Mouse (Mus musculus): ENCODE data around the gene Tyms.
A peak's percentile ranks its signal among the peaks of the same experiment; 100 is the strongest.

Tyms gene

DNA sequence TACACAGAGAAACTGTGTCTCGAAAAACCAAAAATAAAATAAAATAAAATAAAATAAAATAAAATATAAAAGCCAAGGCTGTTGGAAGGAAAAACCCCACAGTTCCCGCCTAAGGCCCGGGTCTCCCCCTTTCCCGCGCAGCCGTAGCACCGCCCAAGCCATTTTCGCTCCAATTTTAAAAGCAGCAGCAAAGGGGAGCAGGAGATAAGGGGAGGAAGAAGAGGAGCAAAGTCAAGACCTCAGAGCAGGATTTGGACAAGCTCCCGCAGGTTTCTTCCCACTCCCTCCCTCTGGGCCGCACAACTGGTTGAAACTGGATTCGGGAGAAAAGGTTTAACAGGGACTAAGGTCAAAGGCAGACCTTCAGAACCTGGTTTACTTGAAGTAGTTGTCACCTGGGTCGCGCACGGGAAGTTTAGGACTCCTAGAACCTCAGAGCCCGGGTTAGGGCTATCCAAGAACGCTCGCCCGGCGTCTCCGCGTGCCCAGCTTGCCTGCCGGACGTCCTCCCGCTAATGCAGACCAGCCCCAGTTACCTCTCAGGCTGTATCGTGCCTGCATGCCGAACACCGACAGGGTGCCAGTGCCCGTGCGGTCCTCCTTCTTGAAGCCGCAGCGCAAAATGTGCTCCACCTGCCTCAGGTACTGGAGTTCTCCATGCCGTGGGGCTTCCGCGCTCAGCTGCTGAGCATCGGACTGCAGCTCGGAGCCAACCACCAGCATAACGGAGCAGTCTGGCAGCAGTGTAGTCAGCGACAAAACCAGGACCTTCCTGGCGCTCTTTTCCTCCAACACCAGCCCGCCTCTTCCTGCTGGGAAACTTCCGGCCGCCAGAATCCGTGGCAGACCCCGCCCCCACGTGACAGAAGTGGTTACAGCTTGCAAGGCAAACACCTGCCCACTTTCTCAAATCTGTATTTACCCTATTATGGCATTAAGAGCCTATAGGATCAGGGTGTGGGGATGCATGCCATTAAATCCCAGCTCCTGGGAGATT is at the start of gene Tyms:
Gene Tyms, minus strand, starts transcription at position 793 of the 997 bp plus-strand sequence.
- peak; percentile 89 for DNase-seq (ENCODE audit: low spot score)

DNA sequence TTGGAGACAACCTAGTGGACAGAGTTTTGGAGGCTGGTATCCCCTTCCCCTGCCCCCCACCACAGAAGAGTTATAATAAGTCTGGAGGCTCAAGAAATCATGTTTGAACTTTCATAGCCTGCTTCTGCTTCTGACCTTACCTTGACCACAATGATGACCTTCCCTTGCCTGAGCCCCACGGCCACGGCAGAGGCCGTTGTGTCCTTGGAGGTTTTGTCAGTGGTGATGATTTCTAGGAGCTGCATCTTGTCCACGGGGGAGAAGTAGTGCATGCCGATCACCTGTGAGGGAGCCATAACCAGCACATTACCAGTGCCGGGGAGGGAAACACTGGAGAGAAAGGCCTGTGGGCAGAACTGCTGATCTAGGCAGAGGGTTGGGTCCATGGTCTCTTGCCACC is 49.1 kb upstream of the Tyms start:
- DNase-seq (ENCODE audit: low spot score): no peak

DNA sequence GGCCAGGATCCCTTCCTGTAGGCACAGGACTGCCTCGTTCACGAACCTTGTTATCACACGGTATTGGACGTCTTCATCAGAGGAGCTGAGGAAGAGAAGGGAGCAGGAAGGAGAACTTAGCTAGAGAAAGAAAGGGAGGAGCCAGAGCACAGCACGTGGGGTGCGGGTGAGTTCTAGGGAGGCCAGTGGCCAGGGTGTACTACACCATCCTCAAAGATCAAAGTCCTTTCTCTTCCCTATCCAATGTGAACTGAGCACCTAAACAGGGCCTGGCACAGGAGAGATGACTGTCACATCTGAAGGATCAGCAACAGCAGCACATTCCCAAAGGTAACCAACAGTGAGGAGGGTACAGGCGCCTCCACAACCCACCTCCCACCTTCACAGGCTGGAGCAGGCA is 46.7 kb upstream of the Tyms start:
- no peak for DNase-seq (ENCODE audit: low spot score)

DNA sequence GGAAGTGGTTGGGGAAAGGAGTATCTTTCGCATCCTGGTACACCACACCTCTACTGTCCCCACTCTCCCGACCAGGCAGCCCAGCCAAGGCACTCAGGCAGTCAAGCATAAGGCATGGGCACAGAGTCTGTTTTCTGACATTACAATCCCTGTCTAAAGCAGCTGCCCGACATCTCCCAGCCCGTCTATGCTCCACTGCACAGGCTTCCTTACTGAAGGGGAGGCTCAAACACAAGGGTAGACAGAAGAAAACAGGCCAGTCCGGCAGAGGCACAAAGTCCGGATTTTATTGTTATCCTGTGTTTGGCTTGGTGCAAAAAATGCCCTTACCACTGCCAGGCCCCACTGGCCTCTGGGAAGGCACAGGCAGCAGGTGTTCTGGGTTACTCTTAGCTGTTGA is 45.7 kb upstream of the Tyms start:
- no peak for DNase-seq (ENCODE audit: low spot score)

DNA sequence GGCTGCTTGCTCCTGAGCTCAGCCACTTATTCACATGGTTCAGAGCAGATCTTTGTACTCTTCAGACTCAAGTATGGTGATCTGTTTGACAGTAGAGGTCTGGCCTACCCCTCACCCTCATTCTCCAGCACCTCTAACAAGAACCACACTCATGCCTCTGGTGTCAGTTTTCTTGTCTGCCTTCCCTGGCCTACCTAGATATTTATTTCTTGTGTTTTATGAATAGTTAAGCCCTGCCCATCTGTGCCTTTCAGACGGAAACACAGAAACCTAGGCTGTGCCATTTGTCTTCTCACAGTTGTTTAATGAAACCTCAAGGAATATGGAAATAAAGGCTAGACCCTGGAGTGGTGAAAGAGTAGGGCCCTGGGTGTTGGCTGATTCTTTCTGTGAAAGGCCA is 44.6 kb upstream of the Tyms start:
- DNase-seq (ENCODE audit: low spot score): no peak

DNA sequence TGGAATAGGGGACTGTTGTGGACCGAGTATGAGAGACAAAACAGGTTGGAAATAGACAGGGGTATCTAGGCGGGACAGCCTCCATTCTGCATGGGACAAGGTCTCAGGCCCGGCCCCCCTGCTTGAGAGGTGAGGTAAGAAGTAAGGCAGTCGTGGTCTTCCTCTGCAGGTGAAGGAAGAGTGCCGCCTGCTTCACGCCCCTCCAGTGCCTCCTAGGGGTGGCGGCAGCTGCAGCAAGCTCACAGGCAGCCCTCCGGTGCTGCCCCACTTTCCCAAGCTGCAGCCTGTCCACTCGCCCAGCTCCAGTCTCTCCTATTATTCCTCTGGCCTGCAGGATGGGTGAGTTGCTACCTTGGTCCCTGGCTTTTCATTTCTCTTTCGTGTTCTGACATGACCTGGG is 42.3 kb upstream of the Tyms start:
- peak; percentile 35 for DNase-seq (ENCODE audit: low spot score)

DNA sequence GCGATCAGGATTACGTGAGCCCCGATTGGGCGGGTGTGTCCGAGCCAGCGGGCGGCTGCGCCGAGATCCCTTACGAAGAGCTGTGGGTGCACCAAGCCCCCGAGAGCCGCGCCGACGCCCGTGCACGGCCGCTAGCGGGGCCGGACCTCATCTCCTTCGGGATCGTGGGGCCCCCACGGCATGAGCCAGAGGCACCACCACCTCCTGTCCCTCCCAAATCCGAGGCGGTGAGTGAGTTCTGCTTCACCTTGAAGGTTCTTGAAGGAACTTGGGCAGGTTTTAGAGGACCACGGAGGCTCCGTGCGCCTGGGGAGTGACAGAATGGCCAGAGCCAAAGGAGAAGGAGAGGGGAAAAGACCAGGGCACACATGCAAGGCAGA is 41.3 kb upstream of the Tyms start:
- no peak for DNase-seq (ENCODE audit: low spot score)

DNA sequence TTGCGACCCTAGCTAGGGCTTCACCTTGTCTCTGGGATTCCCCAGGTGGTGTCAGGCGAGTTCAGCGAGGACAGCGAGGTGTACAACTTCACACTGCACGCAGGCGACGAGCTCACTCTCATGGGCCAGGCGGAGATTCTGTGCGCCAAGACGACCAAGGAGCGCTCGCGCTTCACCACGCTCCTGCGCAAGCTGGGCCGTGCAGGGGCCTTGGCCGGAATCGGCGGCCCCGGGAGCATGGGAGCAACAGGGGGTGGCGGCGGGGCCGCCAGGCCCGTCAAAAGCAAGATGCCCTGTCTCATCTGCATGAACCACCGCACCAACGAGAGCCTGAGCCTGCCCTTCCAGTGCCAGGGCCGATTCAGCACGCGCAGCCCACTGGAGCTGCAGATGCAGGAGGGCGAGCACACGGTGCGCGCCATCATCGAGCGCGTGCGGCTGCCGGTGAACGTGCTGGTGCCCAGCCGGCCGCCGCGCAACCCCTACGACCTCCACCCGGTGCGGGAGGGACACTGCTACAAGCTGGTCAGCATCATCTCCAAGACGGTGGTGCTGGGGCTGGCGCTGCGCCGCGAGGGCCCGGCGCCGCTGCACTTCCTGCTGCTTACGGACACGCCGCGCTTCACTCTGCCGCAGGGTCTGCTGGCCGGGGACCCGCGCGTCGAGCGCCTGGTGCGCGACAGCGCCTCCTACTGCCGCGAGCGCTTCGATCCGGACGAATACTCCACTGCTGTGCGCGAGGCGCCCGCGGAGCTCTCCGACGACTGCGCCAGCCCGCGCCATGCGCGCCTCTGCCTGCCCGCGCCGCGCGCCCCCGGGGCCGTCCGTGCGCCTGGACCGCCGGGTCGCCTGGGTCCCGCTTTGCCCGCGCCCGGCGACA is 40.7 kb upstream of the Tyms start:
- DNase-seq (ENCODE audit: low spot score): peak; percentile 86

DNA sequence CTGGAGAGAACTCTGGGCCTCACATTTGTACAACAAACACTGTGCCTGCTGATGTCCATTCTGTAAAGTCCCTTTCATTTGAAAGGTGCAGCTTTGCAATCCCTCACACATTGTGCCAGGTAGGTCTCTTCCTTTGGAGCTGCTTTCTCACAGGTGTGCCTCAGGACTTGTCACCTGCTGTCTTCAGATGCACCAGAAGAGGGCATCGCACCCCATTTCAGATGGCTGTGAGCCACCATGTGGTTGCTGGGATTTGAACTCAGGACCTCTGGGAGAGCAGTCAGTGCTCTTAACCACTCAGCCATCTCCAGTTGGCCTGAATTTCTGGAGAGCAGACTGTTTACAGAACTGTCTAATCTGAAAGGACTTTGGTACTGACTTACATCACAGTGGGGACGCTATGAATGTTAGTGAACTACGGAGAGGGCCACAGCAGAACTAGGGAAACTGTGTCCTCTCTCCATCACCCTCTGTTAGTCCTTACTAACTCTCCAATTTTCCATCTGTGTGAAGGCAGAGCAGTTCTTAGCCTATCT is 39.2 kb upstream of the Tyms start:
- DNase-seq (ENCODE audit: low spot score): no peak

DNA sequence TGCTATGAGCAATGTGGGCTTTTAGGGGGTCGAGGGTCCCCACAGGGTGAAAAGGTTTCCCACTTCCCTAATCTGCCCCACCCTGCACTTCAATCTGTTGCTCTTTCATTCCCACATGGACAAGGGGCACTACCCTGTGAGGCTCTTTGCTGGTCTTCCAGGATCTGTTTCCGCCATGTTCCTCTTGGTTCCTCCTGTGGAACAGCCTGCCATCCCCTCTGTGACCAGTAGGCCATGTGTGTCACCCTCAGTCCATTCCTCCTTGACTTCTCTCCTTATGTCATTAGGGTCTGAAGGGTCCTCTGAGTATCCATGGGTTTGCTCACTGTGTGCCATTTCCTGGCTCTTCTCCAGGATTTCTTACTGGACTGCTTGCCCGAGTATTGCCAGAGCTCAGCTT is 38.4 kb upstream of the Tyms start:
- DNase-seq (ENCODE audit: low spot score): no peak

DNA sequence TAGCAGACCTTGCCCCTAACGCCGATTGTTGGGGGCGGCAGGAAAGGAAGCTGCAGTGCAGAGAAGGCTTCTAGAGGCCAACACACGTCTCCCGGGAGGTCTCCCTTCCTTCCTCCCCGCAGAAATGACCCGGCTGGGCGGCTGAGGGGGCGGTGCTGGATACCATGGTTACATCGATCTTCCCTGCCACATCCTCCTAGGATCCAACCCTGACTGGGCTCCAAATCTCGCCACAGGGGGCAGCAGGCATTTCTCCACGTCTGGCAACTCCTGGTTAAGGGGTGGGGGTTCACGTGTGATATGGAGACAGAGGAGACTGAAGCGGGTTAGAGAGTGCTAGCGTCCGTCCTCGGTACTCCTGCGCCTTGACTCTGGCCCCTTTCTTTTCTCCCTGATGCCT is 37.7 kb upstream of the Tyms start:
- DNase-seq (ENCODE audit: low spot score): peak; percentile 86

DNA sequence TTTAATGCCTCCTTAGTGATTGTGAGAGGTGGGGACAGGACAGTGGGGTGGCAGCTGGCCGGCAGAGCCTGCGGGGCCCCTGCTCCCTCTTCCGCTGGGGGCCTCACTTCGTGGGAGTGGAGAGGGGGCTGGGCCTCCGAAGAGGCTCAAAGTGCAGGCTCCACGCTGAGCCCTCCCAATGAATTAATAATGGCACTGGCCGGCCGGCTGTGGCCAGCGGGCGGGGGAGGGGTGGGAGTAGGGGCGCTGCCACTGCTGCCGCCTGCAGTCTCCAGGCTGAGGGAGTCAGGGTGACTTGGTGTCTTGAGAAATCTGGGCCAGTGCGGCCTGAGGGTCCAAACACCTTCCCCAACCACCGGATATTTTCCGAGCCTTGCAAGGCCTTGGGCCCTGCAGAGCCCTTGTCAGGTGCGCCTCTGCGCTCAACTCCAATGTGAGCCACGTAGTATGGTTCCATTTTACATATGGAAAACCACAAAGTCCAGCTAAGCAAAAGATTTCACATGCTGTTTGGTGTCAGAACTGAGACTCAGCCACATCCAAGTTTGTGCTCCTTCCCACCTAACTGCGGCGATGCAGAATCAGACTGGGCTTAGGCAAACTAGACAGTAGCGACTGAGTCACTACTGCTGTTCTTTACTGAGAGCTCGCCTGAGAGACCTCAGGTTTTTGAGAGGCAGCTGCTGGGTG is 37.1 kb upstream of the Tyms start:
- DNase-seq (ENCODE audit: low spot score): peak; percentile 41

DNA sequence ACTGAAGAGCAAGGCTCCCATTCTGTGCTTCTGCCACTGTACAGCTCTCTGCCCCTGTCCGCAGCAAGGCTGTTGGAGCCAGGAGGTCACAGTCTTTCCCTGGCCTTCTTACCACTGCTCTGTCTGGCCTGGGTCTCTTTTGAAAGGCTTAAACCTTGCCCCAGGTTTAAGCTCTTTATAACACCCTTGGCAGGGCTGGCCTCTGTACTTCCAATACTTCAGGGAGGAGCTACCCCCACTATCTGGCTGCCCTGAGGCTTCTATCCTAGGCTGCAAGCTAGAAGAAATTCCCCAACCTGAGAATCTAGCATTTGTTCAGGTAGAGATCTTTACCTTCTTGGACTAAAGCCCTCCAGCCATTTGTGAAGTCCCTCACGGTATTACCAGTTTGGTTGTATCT is 36.5 kb upstream of the Tyms start:
- DNase-seq (ENCODE audit: low spot score): no peak

DNA sequence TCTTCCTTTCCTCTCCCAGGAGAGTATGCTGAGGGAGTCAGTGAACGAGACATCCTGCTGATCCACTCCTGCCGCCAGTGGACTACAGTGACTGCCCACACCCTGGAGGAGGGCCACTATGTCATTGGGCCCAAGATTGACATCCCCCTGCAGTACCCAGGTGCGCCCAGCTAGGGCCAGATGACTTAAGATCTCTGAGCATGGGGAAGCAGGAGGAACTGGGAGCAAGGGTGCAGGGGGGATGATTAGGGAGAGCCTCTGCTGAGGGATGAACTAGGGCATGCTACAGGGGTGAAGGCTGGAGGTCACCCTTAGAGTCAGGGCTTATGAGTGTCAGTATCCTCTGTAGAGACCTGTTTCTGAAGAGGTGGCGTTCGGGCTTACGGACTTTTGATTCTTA is 34.8 kb upstream of the Tyms start:
- DNase-seq (ENCODE audit: low spot score): no peak

DNA sequence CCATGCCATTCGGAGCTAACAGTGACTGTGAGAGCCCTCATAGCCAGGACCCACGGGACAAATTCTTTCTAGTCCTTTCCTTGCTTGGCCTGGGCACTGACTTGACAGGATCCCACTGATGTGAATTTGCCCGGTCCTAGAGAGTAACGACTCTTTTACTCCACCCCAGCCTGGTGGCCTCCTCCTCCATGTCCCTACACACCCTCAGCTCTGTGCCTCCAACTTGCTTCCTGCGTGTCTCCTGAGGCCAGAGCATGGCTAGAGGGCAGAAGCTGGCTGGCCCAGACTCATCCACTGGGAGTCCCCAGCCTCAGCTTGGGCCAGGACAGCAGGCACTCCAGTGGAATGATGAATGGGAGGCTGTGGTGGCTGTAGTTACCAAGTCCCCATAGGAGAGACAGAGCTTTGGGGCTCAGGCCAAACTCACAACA is 34.2 kb upstream of the Tyms start:
- peak; percentile 32 for DNase-seq (ENCODE audit: low spot score)

DNA sequence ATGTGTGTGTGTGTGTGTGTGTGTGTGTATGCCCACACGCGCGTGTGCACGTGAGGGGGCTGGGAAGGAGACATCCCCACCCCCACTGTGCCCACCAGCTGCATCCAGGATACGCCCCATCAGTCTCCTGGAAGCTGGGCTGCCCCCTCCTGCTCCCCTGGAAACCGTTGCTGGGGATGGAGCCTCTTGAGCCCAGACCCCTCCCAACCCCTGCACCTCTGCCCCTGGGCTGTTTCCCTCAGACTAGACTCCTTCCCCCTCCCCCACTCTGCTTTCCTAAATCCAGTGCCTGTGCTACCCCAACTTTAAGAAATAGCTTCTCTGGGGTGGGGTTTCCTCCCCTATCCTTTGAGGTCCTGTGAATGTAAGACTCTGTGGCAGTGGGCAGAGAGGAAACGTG is 33.8 kb upstream of the Tyms start:
- DNase-seq (ENCODE audit: low spot score): peak; percentile 69

DNA sequence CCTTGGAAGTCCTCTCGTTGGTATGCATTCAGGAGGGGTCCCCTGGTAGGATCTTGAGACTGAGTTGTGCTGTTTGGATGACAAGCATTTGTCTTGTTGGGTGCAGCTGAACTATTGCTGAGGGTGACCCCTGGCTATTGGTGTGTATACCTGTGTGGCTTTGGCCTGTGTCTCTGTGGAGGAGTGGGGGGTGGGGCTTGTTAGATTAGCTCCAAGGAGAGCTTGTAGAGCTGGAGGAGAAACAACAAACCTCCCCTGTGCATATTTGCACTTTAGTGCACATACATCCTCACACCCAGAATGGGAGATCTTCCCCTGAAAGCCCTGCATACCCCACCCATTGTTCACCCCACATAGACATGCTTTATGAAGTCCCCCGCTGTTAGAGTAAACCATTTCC is 33.3 kb upstream of the Tyms start:
- DNase-seq (ENCODE audit: low spot score): no peak

DNA sequence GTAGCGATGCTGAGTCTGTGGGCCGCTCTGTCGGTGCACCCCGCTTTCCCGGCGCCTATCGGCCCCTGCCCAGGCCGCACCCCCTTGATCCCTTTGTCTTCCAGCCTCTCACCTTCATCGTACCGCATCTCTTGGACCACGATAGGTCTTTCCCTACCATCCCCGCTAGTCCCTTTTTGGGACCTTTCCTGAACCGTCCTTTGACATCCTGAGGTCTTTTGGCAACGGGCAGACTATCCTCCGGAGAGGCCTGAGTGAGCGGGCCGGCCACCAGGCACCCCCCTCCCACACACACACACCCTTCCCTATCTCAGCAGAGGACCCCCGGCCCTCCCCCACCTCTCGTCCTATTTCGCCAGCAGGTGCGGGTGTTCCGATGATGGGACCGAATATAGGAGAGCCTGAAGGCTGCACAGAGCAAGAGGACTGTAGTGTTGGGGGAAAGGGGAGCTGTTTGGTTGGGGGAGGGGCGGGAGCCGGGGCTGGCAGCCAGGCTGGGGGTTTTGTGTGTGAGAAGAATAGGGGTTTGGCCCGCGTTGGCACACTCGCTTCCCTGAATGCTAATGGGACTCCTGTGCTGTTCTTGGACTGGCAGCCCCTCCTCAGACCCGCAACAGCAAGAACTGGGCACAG is 32.4 kb upstream of the Tyms start, which contains the start of gene 3110082J24Rik:
Gene 3110082J24Rik, minus strand, starts transcription at position 419 of the 633 bp plus-strand sequence.
- DNase-seq (ENCODE audit: low spot score): peak; percentile 7

DNA sequence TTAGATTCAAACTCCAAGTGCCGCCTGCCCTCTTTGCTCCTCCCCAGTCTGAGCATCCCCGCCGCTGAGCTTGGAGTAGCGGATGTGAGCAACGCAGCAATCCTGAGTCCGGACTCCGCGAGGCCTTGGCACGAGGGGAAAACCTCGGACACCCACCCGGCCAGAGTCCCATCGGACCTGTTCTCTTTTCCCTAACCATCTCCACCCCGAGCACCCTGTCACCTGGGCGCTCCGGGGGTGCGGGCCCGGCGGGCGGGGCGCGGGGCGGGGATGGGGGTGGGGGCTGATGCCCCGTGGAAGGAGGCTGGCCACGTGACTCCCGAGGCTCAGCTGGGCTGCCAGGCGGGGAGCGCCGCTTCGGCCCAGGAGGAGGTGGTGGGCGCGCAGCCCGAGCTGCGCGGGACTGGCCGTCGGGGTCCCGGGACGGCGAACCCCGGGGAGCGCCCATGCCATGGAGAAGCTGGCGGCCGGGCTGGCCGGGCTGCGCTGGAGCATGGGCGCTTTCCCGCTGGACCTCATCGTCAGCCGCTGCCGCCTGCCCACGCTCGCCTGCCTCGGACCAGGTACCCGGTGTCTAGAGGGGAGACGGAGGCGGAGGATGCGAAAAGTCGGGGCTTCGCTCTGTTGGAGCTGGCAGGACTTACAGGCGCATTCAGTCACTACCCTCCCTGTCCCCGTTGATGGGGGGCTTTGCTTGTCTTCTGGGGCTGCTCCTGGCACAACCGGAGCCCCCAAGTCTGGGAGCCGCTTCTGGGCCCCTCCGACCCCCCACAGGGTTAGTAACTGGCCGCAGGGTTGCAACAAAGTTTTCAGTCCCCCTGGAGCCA is 31.6 kb upstream of the Tyms start, which contains the start of gene Garem2:
Gene Garem2, plus strand, starts transcription at position 321 of the 827 bp plus-strand sequence.
- DNase-seq (ENCODE audit: low spot score): peak; percentile 69

DNA sequence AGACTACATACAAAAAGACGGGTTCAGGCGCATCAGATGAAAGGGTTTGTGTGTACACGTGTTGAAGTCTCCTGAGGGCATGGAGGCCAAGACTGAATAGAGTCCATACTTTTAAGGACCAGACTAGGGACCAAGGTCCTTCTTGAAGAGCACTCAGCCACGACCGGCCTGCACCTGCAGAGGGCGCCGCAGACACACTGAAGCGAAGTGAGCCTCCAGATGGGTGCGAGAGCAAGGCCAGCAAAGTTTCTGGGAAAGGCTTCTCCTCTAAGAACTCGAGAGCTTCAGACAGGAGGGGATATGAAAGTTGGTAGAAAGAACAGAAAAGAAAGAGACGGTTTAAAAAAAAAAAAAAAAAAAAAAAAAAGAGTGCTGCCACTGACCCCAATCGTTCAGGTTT is 30.9 kb upstream of the Tyms start:
- DNase-seq (ENCODE audit: low spot score): peak; percentile 92
